Mouse (Mus musculus) liver, embryonic 14.5 days (tissue): ENCODE results near the gene Plekha5. TPM values are rescaled to one million over a fixed set of nuclear protein-coding genes. Genes with fewer than 3 reads are reported as not detected.
"Not testable (repeated sequence)": the region's sequence is repeated elsewhere in the genome, so short reads cannot be mapped to it uniquely, and the experiment has no call there.

Experiments used
- ATAC-seq: fragments of 200-750 bp; cut with Nextera tagmentation; 2 replicates; pipeline ENCODE4 v1.8.0; 2017; ENCODE audit warnings: moderate number of reproducible peaks, mild to moderate bottlenecking, moderate library complexity; ENCODE audit not compliant: insufficient read depth
- DNase-seq, 3 experiments: peaks; one replicate each; pipeline ENCODE4 v3.0.0-alpha.2; 2012 to 2013; ENCODE audit warnings: low read depth in 3 of 3, low spot score in 3 of 3
- H3K27ac ChIP-seq: fragments of 300-500 bp; sonication (generic); 2 replicates; pipeline ENCODE4 v1.5.1; 2014; ENCODE audit warnings: moderate library complexity, mild to moderate bottlenecking, control low read depth, inconsistent platforms
- H3K27me3 ChIP-seq: fragments of 300-500 bp; sonication (generic); 2 replicates; pipeline ENCODE4 v1.6.1; 2014; ENCODE audit warnings: mild to moderate bottlenecking, low read length, moderate library complexity; ENCODE audit not compliant: control insufficient read depth, insufficient read depth
- H3K36me3 ChIP-seq: fragments of 300-500 bp; sonication (generic); replicated peaks from 2 replicates; pipeline ENCODE4 v1.6.1; 2014; ENCODE audit warnings: low read depth; ENCODE audit not compliant: control insufficient read depth, insufficient read depth
- H3K4me1 ChIP-seq, 2 experiments: fragments of 200-500 bp in 1 of 2; fragments of 300-500 bp in 1 of 2; sonication (generic) in 1 of 2; replicated peaks; 2 replicates each; pipeline ENCODE4 v1.6.1; 2012 to 2014; ENCODE audit warnings: antibody characterized with exemption in 1 of 2, inconsistent platforms in 1 of 2, low read length in 1 of 2; ENCODE audit not compliant: control insufficient read depth in 2 of 2, insufficient read depth in 2 of 2
- H3K4me2 ChIP-seq: fragments of 300-500 bp; sonication (generic); 2 replicates; pipeline ENCODE4 v1.6.1; 2014; ENCODE audit warnings: low read depth, mild to moderate bottlenecking, control low read depth, moderate library complexity
- H3K4me3 ChIP-seq, 2 experiments: fragments of 200-500 bp in 1 of 2; fragments of 300-500 bp in 1 of 2; sonication (generic) in 1 of 2; 2 replicates each; pipeline ENCODE4 v1.5.1; 2012 to 2014; ENCODE audit warnings: low read depth in 2 of 2, low read length in 2 of 2, mild to moderate bottlenecking in 2 of 2, control low read depth in 1 of 2, inconsistent platforms in 1 of 2, moderate library complexity in 1 of 2; ENCODE audit not compliant: insufficient read depth in 1 of 2
- H3K9ac ChIP-seq: fragments of 300-500 bp; sonication (generic); replicated peaks from 2 replicates; pipeline ENCODE4 v1.6.1; 2014; ENCODE audit warnings: mild to moderate bottlenecking, control low read depth, moderate library complexity
- H3K9me3 ChIP-seq: fragments of 300-500 bp; sonication (generic); 2 replicates; pipeline ENCODE4 v1.6.1; 2016; ENCODE audit warnings: low read length, mixed read lengths; ENCODE audit not compliant: control insufficient read depth
- CTCF ChIP-seq: IDR thresholded peaks from 2 replicates; pipeline ENCODE4 v1.5.1; 2016; ENCODE audit warnings: antibody characterized with exemption, low read depth, control low read depth
- EP300 ChIP-seq: IDR thresholded peaks from 2 replicates; pipeline ENCODE4 v1.6.1; 2016; ENCODE audit warnings: antibody characterized with exemption, low read depth
- whole genome bisulfite sequencing: fragments of 180-500 bp; shearing (Covaris S2); extraction: QIAGEN DNeasy Blood & Tissue Kit; methylation state at CpG from one replicate; pipeline ENCODE4 v1.1.7; 2014; ENCODE audit not compliant: insufficient replicate concordance; 5-methylcytosine and 5-hydroxymethylcytosine counted together
- polyA plus RNA-seq, 2 experiments: library from polyadenylated mRNA; depleted of rRNA in 1 of 2; stranded (reverse) in 1 of 2; unstranded in 1 of 2; fragments of >200 nt; fragmentation: Nextera tagmentation in 1 of 2; extraction: Ambion mirVana in 1 of 2; gene quantifications; 2 replicates each; pipeline versions ENCODE4 v1.2.1 to v1.2.3; 2012 to 2014

The Plekha5 gene
- polyA plus RNA-seq, 2 experiments: 3.6 to 6.0 TPM

GRCm38 (mm10) chr6:140586714-140587259 is 162.9 kb downstream of the Plekha5 start:
- H3K27ac ChIP-seq: no peak overlapping the region
- no peak overlapping the region for H3K9ac ChIP-seq
- ATAC-seq (no peak), DNase-seq (no peak)
- H3K9me3 ChIP-seq: no peaks in the 10 kb centered on the region
- H3K27me3 ChIP-seq: no peaks in the 10 kb centered on the region
- no peak overlapping the region for H3K4me3 ChIP-seq
- TF ChIP-seq EP300: no peak
- no peak for TF ChIP-seq CTCF
- 69% methylated on average over 8 of the region's 8 CpGs for WGBS
- no peaks in the 10 kb centered on the region for H3K4me1 ChIP-seq
- H3K36me3 ChIP-seq: no peaks in the 10 kb centered on the region
- no peak overlapping the region for H3K4me2 ChIP-seq

GRCm38 (mm10) chr6:140591331-140591730 is 167.5 kb downstream of the Plekha5 start:
- Histone ChIP-seq H3K9ac (no peak overlapping the region), H3K4me3 (no peak overlapping the region), H3K27ac (no peak overlapping the region), H3K4me2 (no peak overlapping the region), H3K36me3 (no peaks in the 10 kb centered on the region), H3K9me3 (no peaks in the 10 kb centered on the region), H3K27me3 (no peaks in the 10 kb centered on the region), H3K4me1 (no peaks in the 10 kb centered on the region)
- ATAC-seq (no peak), DNase-seq (no peak)
- WGBS: 70% methylated on average over 5 of the region's 5 CpGs
- TF ChIP-seq CTCF: no peak
- no peak for TF ChIP-seq EP300

GRCm38 (mm10) chr6:140592713-140593112 is 168.9 kb downstream of the Plekha5 start:
- no peak overlapping the region for H3K4me3 ChIP-seq
- no peak overlapping the region for H3K27ac ChIP-seq
- WGBS: 70% methylated on average over 8 of the region's 8 CpGs
- ATAC-seq (no peak), DNase-seq (no peak)
- H3K36me3 ChIP-seq: no peaks in the 10 kb centered on the region
- H3K27me3 ChIP-seq: no peaks in the 10 kb centered on the region
- H3K9me3 ChIP-seq: no peaks in the 10 kb centered on the region
- no peaks in the 10 kb centered on the region for H3K4me1 ChIP-seq
- H3K4me2 ChIP-seq: no peak overlapping the region
- H3K9ac ChIP-seq: no peak overlapping the region
- TF ChIP-seq EP300 (no peak), CTCF (no peak)

GRCm38 (mm10) chr6:140593420-140594170 is 169.7 kb downstream of the Plekha5 start:
- TF ChIP-seq CTCF (no peak), EP300 (no peak)
- ATAC-seq (no peak), DNase-seq (no peak)
- WGBS: 74% methylated on average over 17 of the region's 17 CpGs
- Histone ChIP-seq H3K4me1 (no peaks in the 10 kb centered on the region), H3K36me3 (no peaks in the 10 kb centered on the region), H3K27me3 (no peaks in the 10 kb centered on the region), H3K4me2 (no peak overlapping the region), H3K9ac (no peak overlapping the region), H3K27ac (no peak overlapping the region), H3K4me3 (no peak overlapping the region), H3K9me3 (no peaks in the 10 kb centered on the region)

GRCm38 (mm10) chr6:140595551-140595950 is 171.7 kb downstream of the Plekha5 start:
- H3K27ac ChIP-seq, H3K9me3 ChIP-seq, H3K4me3 ChIP-seq, H3K9ac ChIP-seq, H3K27me3 ChIP-seq, H3K4me2 ChIP-seq, ATAC-seq, H3K36me3 ChIP-seq, H3K4me1 ChIP-seq, DNase-seq: not testable (repeated sequence)
- WGBS: 71% methylated on average over 6 of the region's 6 CpGs
